Mouse (Mus musculus): Measurements from ENCODE around the gene Lrrc63. TPM values are rescaled to one million over a fixed set of nuclear protein-coding genes. Genes with fewer than 3 reads are reported as not detected.

Gene Lrrc63
- not detected in 2 replicates for polyA plus RNA-seq (2012; rRNA removed)

DNA sequence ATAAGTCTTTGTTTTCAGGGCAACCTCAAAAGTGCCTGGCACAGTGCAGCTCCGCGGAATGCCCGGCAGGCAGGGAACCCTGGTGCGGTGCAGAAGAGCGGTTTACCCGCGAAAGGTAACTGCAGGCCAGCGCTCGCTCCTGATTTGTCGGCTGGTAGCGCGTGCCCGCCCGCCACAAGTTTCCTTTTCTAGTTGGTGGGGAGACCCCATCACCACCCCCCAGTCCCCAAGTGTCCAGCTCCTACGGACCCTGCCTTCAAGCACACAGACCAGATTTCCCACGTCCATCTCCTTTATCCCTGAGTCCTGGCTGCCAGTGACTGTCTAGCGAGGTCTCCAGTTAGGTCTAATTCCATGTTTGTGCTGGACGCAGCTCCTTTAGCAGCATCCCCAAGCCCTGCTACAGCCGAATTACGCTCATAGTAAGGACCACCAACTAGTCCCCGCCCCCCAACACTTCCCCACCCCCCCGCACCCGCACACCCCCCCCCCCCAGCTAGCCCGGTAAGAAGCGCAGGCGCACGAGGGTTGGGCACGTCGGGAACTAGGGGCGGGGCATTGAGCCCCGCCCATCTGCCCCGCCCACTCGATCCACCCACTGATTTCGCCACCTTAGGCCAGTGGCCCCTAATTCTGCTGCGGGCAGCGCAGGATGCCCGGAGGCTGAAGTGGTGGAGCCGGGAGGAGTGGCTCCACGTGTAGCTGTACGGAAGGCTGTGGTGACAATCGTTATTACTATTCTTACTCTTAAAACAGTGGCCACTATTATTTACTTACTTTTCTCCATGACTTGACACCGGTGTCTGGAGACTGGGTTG, at the start of gene Lrrc63, which contains the start of gene Lcp1:
Lrrc63 (minus strand) TSS at position 381 of the 818 bp plus-strand sequence.
Lcp1 (plus strand) TSS at position 601 of the 818 bp plus-strand sequence.

Other genes with a start within 250 kb of the Lrrc63 start
- 10.6 and 11.4 TPM in 2 replicates for gene Lrch1, start 183.0 kb downstream of the Lrrc63 start, polyA plus RNA-seq (2012; rRNA removed)
- gene Rubcnl, start 114.9 kb downstream of the Lrrc63 start, polyA plus RNA-seq (2012; rRNA removed): 0.80 and 1.0 TPM in 2 replicates
- gene Lcp1, start 220 bp upstream of the Lrrc63 start, polyA plus RNA-seq (2012; rRNA removed): 4.0 and 4.8 TPM in 2 replicates
- not detected in 2 replicates for gene Cpb2, start 111.4 kb upstream of the Lrrc63 start, polyA plus RNA-seq (2012; rRNA removed)
- gene Zc3h13, start 153.5 kb upstream of the Lrrc63 start, polyA plus RNA-seq (2012; rRNA removed): 5.8 and 10.0 TPM in 2 replicates